Mouse (Mus musculus): ENCODE data around the gene Tmem215.

Tmem215 gene

GRCm38 (mm10) chr4:40471880-40472279 is at the start of gene Tmem215:
Tmem215 (plus strand) TSS chr4:40472180.
- DNase-seq = no peak

GRCm38 (mm10) chr4:40431916-40432315 is 40.1 kb upstream of the Tmem215 start:
- no peak for DNase-seq

GRCm38 (mm10) chr4:40433379-40433778 is 38.6 kb upstream of the Tmem215 start:
- DNase-seq = no peak

GRCm38 (mm10) chr4:40434388-40434787 is 37.6 kb upstream of the Tmem215 start:
- no peak for DNase-seq

GRCm38 (mm10) chr4:40443565-40443964 is 28.4 kb upstream of the Tmem215 start:
- DNase-seq = no peak

GRCm38 (mm10) chr4:40472700-40473530 is 935 bp downstream of the Tmem215 start:
- DNase-seq = no peak

- DNase-seq = no peak
These were observed 1.9 kb downstream of the Tmem215 start for GRCm38 (mm10) chr4:40473911-40474310.

- no peak for DNase-seq
These were observed 6.0 kb downstream of the Tmem215 start for GRCm38 (mm10) chr4:40477963-40478362.

- DNase-seq = no peak
These were observed 14.6 kb downstream of the Tmem215 start for GRCm38 (mm10) chr4:40486546-40486945.

- no peak for DNase-seq
These were observed 19.8 kb downstream of the Tmem215 start for GRCm38 (mm10) chr4:40491731-40492130.

GRCm38 (mm10) chr4:40496354-40496753 is 24.4 kb downstream of the Tmem215 start:
- no peak for DNase-seq

GRCm38 (mm10) chr4:40496828-40497227 is 24.8 kb downstream of the Tmem215 start:
- DNase-seq = no peak

- no peak for DNase-seq
These were observed 28.0 kb downstream of the Tmem215 start for GRCm38 (mm10) chr4:40499812-40500591.

- no peak for DNase-seq
These were observed 30.5 kb downstream of the Tmem215 start for GRCm38 (mm10) chr4:40502459-40502858.

- no peak for DNase-seq
These were observed 37.6 kb downstream of the Tmem215 start for GRCm38 (mm10) chr4:40509534-40509933.

GRCm38 (mm10) chr4:40513235-40513634 is 41.3 kb downstream of the Tmem215 start:
- no peak for DNase-seq

GRCm38 (mm10) chr4:40518545-40519324 is 46.8 kb downstream of the Tmem215 start:
- no peak for DNase-seq

Data from cerebellum, adult 9-11 months (tissue).